Mouse (Mus musculus): ENCODE data around the gene Prkg1.

GRCm38 (mm10) chr19:31336381-31336780 is 428.5 kb downstream of the Prkg1 start:
- TF ChIP-seq E2F4 (IDR thresholded peaks at IDR 0.05; ENCODE audit: borderline replicate concordance, low read depth, low read length): no peak
- TF ChIP-seq NELFE (IDR thresholded peaks at IDR 0.05; ENCODE audit: low read depth, low read length): no peak
- TF ChIP-seq POLR2A (IDR thresholded peaks at IDR 0.05; ENCODE audit: control insufficient read depth in 1 of 2, insufficient read depth in 1 of 2, low read depth in 1 of 2, low read length in 2 of 2, poor library complexity in 1 of 2): no peak

Data from MEL (cell line).